Mouse (Mus musculus): Measurements from ENCODE around the gene Gyg. TPM values are rescaled to one million over a fixed set of nuclear protein-coding genes. Genes with fewer than 3 reads are reported as not detected.
A peak's percentile ranks its signal among the peaks of the same experiment; 100 is the strongest.

Gene Gyg
- total RNA-seq (2021), result 100 to 1,000 TPM; 135 to 136 TPM
- long read RNA-seq, experiment 1, transcript Gyg-201 (7 exons, 1,922 nt), result major isoform, 159 of 219 reads
- long read RNA-seq, experiment 1, partial matches to known transcripts, result 37 of 219 reads
- long read RNA-seq, experiment 1, other reads (novel, unspliced or antisense), result 20 of 219 reads
- long read RNA-seq, experiment 2, transcript Gyg-201 (7 exons, 1,922 nt), result major isoform, 132 of 167 reads
- long read RNA-seq, experiment 2, partial matches to known transcripts, result 25 of 167 reads
- long read RNA-seq, experiment 2, other reads (novel, unspliced or antisense), result 8 of 167 reads

DNA sequence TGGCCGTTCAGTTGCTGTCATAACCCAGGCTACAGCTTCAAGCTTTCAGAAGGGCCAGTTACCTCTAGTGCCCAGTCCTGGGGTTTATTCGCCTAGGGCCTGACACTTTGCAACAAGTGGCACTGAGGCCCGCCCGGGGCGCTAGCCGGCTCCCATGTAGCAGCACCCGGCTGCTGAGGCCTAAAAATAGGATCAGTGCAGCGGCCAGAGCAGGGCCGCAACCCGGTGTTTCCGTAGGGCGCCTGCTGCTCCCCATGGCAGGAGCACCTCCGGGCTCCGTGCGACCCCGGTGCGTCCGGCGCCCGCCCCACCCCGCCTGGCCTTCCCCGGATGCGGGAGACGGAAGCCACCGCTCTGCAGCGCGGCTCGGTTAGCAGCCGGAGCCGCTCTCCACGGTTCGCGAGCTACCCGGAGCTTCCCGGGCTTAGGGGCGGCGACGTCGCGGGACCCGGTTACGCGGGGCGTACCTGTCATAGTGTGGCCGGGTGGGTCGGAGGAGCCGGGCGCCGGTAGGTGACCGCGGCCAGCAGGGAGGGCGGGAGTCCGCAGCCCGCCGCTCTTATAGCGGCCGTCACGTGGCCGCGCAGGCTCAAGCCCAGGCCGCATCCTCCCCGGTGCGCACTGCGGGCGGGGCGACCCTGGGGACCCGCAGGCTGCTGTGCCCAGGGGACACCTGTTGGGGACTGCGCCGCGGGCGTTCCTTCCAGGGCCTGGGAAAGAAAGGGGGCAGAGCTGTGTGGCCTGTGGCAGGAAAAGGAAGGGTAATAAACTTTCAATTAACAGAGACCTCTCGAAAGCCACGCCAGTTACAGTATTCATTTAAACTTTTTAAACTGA, at the start of gene Gyg:
Gene Gyg (minus strand): TSS at position 787 of the 837 bp plus-strand sequence.
- intact Hi-C loops (cut with DNase I), result loop anchor here (5.0 kb wide), 1 partner anchor 77 kb away; no protein-coding TSS in a partner anchor
- DNase-seq, result peak; percentile 73 to 75

DNA sequence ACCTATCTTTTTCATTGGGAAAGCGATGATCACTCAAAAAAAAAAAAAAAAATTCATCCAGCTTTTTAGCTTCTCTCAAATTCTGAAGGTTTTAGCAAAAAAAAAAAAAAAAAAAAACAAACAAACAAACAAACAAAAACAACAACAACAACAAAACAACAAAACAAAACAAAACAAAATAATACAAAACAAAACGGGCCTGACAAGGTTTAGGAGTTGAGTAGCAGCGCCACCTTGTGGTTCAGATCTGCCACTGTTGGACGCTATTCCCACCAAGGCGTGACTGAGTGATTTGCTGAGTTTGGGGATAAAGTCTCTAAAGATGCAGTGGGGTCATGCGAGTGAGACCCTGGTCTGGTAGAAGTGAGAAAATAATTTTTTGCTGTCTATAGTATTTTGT, 43.8 kb upstream of the Gyg start:
- DNase-seq, result peak; percentile 64 to 74
- intact Hi-C loops (cut with DNase I), result loop anchor here (2.0 to 5.0 kb wide), 2 partner anchors 132 to 294 kb away; no protein-coding TSS in a partner anchor

DNA sequence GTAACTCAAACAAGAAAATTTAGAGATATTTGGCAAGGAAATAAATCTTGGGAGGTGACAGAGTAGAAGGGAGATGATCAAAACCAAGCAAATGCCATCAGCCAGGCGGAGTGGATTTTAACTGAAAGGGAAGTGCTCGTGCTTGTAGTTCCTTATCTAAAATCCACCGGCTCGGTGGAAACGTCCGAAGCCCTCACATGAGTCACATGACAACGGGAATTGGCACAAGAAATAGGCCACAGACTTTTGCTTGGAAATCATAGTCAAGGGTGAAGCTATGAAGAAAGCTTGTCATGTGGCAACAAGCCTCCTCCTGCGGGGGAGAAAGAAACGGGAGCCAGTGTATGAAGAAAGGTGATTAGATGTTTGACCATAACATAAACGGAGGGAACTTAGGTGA, 42.8 kb upstream of the Gyg start:
- DNase-seq, result peak in 1 of 2 experiments; percentile 3
- intact Hi-C loops (cut with DNase I), result loop anchor here (2.0 to 5.0 kb wide), 2 partner anchors 131 to 293 kb away; no protein-coding TSS in a partner anchor

DNA sequence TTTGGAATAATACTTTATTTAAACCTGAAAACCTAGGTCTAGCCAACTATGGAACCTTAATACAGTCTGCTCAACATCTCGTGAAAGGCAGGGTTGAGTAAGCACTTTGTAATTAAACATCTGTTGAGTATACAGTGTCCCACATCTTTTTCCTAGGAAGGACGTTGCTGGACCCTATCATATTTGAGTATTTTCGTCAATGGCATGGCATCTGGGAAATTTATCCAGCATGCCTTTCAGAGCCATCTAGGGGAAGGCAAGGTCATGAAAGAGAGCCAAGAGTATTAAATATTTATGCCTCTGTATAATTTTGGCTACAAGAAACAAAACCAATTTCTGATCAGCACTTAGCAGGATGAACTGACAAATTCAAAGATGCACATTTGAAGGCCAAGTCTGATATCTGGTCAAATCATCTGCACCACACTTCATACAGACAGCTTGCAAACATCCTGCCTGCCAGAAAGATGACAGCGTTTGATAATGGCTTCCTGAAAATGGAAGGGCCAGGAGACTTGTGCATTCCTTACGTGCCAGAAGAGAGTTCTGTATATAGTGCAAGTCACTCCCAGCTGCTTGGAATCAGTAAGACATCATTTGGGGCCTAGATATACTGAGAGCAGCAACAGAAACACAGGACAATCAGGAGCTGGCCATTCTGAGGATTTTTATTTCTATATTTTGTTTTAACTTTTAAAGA, 34.0 kb upstream of the Gyg start:
- intact Hi-C loops (cut with DNase I), result no loop called here
- DNase-seq, result no peak

DNA sequence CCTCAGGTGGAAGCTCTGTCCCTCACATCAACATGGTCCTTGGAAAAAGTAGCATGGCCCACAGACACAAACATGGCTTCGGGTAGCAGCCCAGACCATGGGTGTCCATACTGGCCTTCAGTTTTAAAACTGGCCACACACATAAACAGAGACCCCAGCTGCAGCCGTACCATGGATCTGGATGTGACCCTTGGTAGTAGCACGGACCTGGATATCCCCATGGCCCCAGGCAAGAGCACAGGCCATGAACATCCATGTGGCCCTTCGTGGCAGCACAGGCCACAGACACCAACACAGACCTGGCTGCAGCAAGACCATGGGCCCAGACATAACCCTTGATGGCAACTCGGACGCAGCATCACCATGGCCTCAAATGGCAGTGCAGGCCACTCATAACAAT, 17.3 kb upstream of the Gyg start:
- intact Hi-C loops (cut with DNase I), result no loop called here
- DNase-seq, result no peak

DNA sequence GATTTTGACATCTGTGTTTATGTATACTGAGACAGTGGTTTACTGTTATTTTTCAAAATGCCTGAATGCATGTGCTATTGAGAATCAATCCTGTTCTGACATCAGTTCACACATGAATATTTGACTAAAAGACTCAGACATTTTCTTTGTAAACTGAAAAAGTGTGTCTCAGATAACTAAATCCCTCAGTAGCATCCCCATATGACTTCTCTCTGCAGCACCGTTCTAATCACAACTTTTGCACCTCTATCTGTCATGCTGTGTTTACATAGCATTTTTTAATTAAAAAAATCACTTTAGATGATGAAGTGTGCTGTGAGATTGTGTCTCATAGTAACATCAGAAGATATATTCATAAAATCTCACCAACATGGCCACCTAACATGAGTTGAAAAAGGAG, 12.4 kb upstream of the Gyg start:
- intact Hi-C loops (cut with DNase I), result no loop called here
- no peak for DNase-seq

DNA sequence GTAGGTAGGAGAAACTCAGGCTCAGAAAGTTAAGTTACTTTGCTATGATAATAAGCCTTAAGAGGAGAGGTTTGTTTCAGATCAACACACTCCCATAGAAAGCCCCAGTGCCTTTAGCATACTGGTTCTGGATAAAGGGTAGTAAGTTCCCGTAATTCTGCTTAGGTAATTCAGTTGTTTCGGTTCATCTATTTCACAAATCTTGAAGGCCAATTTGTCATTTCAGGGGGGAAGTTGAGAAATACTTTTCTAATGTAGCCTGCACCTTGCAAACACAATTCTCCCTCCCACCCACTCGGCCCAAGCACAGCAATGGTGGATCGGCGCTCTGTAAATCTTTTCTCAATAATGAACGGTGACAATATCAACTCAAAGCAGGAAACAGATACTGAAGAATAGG, 359 bp upstream of the Gyg start:
- DNase-seq, result no peak
- intact Hi-C loops (cut with DNase I), result no loop called here

DNA sequence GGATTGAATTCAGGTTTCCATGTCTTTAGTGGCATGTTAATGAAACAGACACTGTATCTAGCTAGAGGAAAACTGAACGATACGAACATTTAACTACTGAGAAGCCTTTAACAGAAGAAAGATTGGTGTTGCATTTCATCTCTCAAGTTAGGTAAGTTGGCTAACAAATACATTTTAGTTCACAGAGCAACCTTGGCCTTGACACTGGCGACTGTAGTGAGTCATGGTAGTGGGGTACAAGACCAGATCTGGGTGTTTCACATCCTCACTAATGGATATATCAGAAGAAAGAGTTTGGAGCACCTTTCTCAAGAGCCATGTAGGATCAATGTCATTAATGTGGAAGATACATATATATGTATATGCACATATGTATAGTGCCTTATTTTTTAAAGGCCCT, 3.5 kb downstream of the Gyg start:
- intact Hi-C loops (cut with DNase I), result loop anchor here (5.0 kb wide), 1 partner anchor 74 kb away; no protein-coding TSS in a partner anchor
- DNase-seq, result no peak

DNA sequence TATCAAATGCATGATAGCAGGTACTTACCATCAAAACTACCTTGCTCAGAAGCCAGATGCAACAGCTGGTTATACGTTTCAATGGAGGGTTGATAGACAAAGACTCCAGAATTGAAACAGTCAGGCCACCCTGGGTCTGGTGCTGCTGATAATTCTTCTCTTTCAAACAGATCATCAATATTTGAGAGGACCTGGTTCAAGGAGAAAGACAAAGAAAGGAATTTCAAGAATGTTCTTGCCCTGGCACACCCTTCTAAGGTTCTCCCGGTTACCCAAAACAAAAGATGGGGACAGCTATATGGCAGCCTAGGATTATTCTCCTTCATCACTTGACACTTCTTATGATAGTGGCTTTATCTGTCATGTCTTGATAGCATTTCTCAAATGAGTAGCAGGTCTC, 4.6 kb downstream of the Gyg start:
- no peak for DNase-seq
- intact Hi-C loops (cut with DNase I), result loop anchor here (5.0 kb wide), 1 partner anchor 73 kb away; no protein-coding TSS in a partner anchor

DNA sequence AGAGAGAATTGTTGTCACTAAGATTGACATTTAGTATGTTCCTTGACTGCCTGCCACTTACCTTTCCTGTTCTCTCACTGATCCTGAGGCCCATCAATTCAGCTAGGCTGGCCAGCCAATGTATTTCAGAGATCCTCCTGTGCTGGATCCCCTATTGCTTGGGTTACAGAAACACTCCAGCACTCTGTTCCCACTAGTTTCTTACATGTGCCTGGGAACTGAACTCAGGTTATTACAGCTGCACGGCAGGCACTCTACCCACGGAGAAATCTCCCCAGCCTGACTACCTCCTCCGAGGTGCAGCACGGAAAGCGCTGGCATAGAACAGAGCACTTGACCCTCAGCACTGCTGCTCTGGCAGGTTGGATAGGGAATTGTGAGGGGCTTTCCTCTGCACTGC, 7.5 kb downstream of the Gyg start:
- intact Hi-C loops (cut with DNase I), result no loop called here
- no peak for DNase-seq

DNA sequence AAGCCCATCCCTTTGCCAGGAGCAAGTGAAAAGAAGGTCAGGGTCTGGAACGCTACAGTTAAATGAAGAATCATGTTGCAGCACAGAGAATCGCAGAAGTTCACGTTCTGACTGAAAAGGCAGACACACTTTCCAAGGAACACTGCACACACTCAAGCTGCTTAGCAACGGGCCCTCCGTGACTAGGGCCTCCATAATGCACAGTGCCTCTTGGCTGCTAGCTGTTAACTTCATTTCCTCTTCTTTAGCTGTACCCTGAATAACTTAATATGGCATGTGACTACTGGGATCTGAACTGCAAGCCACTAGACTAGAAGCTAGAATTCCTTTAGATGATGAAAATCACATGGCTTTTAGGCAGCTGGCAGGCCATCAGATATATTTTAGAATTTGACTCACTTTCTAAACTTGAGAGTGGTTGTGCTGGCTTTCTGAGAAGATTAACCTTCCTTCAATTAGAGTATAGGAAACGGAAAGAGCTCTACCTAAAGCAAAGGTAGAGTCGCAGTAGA, 8.2 kb downstream of the Gyg start:
- intact Hi-C loops (cut with DNase I), result no loop called here

DNA sequence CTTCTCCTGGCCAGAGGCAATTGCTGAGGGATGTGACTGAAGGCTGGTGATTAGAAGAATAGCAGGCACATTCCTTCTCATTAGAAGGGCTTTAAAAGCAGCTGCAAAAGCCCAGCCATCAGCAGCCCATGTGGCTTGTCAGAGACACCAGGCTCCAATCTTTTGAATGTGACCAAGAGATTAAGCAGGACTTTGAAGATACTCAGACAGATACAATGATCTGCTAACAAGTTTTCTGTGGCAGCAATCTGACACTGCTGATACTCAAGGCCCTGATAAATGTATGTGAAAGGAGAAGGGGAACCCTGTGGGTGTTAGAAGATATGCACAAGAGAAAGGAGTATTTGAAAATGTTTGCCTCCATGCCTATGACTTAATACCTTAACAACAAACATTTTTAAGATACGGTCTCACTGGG, 9.4 kb downstream of the Gyg start:
- DNase-seq, result no peak
- intact Hi-C loops (cut with DNase I), result no loop called here

More for the DNA sequence above, 8.2 kb downstream of the Gyg start:
- no peak for DNase-seq

DNA sequence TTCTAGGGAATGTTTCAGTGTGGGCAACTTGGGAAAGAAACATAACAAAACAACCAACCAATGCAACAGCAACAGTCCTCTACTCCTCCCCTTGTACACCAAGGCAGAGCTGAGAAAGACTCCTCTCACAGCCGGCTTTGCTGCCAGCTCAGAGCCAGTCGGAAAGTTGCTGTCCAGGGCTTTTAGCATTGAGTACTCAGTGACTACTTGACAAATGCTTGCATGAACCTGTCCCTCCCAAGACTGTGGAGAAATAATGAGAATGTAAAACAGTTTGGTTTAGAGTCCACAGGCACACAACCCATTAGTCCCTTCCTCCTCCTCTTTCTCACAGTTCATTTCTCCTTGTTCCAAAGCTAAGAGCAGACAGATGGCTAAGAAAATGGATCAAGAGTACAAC, 10.7 kb downstream of the Gyg start:
- DNase-seq, result no peak
- intact Hi-C loops (cut with DNase I), result no loop called here

DNA sequence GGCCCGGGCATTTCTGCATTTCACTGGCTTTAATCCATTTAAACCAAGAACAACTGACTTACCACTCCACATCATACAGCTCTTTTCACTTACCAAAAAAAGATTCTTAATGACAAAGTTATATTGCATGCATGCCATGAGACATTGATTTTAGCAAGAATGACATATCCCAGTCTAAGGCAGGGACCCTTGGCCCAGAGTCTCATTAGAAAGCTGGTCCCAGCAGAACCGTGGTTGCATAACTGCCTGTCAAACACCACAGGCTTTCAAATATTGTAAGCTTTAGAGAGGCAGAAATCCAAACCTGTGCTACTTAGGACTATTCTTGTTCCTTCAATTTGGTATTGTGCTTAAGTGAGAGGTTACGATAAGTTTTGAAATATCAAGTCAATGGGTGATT, 11.4 kb downstream of the Gyg start:
- DNase-seq, result no peak
- intact Hi-C loops (cut with DNase I), result no loop called here

DNA sequence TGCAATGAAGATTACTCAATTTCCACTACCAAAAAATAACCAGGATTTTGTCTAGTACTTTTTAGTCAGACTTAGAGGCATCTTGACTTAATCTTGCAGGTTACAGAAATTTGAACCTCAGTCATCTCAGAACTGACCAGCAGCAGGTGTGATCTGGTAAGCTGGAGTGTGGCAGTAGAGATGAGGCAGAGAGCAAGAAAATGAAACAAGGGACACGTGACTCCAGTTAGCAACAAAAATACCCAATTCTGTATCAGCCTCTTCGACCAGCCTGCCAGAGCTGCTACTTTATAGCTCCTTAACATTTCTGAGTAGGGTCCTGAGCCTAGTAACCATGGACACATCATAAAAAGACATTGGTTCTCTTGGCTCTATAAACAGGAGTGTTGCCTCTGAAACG, 12.5 kb downstream of the Gyg start:
- DNase-seq, result no peak
- intact Hi-C loops (cut with DNase I), result no loop called here

DNA sequence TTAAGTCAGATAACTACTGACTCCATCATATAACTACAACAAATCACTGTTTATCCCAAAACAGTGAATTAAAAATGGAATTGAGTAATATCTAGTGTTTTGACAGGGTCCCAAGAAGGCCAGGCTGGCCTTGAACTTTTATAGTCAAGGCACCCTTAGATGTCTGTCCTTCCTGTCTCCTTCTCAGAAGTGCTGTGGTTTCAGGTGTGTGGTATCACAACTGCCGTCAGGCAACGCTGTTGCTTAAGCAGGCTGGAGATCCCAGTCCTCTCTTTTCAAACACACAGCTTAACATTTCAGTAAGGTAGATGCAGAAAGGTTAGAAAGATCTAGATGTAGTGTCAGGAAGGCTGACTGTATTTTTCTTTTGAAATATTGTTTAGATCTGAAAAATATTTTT, 13.0 kb downstream of the Gyg start:
- DNase-seq, result no peak
- intact Hi-C loops (cut with DNase I), result no loop called here

DNA sequence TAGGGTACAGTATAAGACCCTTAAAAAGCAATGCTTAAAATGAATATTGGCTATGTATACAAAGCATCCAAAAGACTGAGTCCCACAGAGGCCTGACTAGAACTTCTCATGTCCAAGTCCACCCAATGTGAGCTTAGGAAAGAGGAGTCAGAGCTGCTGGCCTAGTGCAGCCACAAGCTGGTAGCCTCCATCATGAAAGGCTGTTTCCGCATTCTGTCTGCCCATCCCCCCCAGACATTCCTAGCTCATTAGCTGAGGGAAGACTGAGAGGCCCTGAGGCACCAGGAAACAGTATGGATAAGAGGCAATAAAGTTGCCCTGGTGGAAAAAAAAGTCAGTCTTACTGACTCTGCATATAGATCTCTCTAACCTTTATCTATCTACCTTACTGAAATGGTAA, 13.4 kb downstream of the Gyg start:
- intact Hi-C loops (cut with DNase I), result no loop called here
- no peak for DNase-seq

DNA sequence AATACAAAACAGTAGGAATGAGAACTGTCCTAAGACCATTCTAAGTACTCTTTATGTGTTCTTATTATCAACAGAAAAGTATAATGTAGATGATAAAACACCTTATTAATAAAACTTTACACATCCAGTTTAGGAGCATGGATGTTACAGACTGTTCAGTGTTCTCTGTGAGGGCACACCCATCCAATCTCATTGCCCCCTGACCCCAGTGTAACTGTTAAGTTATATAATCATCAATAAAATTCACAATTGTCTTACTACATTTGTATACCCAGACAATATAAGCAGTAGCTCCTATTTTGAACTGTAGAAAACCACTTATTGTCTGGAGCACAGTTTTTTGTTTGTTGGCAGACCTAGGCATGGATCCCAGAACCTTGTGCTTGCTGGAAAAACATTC, 13.9 kb downstream of the Gyg start:
- DNase-seq, result no peak
- intact Hi-C loops (cut with DNase I), result no loop called here

DNA sequence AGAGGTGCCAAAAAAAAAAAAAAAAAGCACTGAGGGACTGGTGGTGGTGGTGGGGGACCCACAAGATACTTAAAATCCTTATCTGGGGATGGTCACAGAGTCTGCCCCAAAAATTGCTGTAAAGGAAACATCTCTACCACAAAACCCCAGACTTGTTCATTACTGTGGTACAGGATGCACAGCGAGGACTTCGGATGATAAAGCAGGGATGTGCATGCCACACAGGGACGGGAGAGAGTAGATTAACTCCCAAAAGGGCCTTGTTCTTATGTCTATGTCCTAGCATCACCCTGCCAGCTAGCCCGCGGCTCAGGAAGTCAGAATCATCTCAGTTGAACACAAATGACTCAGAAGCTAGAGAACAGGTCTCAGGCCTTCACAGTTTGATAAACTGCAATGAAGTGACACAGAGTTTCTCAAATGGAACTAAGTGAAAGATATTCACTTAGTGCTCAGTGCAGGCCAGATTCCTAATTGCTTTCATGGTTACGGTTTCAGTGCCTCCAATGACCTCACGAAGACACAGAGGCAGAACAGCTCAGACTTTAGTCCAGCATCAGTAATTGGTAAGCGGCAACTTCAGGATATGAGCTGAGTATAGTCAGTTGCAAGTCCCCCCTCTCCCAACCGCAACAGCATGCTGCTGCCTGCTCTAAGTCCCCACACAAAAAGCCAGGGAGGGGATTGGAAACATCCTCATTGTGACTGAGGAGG, 18.1 kb downstream of the Gyg start:
- DNase-seq, result no peak
- intact Hi-C loops (cut with DNase I), result no loop called here

DNA sequence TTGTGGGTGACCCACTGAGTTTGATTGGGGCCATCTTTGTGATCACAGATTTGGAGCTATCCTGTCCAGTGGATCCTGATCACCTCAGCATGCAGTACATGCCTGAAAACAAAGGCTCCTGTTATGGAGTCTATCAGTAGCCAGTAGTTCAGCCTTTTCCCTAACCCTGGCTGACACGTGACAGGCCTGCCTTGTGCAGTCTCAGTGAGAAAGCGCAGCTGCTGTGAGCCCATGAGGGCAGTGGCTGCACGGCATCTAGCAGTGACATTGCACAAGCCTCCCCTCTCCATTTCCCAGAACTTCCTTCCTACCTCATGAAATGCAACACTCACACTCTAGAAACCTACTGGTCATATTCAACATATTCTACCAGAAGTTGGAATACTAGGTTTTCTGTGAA, 20.6 kb downstream of the Gyg start:
- intact Hi-C loops (cut with DNase I), result no loop called here
- no peak for DNase-seq
